Mouse (Mus musculus) MEL (cell line): Measurements from ENCODE around the gene Vstm5. TPM values are rescaled to one million over a fixed set of nuclear protein-coding genes. Genes with fewer than 3 reads are reported as not detected.

Experiments used
- DNase-seq: peaks from one replicate; pipeline ENCODE4 v3.0.0; 2011; ENCODE audit warnings: low read depth, low spot score
- H3K27ac ChIP-seq: 2 replicates; pipeline ENCODE4 v1.5.1; 2012; ENCODE audit warnings: low read depth, mild to moderate bottlenecking, control low read depth, low read length, moderate library complexity; ENCODE audit not compliant: control insufficient read depth
- H3K27me3 ChIP-seq, 2 experiments: fragments of 150-350 bp in 1 of 2; sonication (generic) in 1 of 2; 2 replicates each; pipeline ENCODE4 v1.6.1; 2012; ENCODE audit warnings: low read length in 2 of 2, mild to moderate bottlenecking in 2 of 2, improper control_type of control experiment in 1 of 2, moderate library complexity in 1 of 2; ENCODE audit not compliant: insufficient read depth in 2 of 2, control insufficient read depth in 1 of 2
- H3K36me3 ChIP-seq, 2 experiments: 2 replicates each; pipeline ENCODE4 v1.6.1; 2012 to 2014; ENCODE audit warnings: low read length in 2 of 2, improper control_type of control experiment in 1 of 2, inconsistent platforms in 1 of 2, mild to moderate bottlenecking in 1 of 2; ENCODE audit not compliant: insufficient read depth in 2 of 2, control insufficient read depth in 1 of 2
- H3K4me1 ChIP-seq, 2 experiments: fragments of 150-350 bp in 1 of 2; sonication (generic) in 1 of 2; 2 replicates each; pipeline ENCODE4 v1.6.1; 2012; ENCODE audit warnings: low read length in 2 of 2, improper control_type of control experiment in 1 of 2, mild to moderate bottlenecking in 1 of 2; ENCODE audit not compliant: insufficient read depth in 2 of 2, control insufficient read depth in 1 of 2
- H3K4me3 ChIP-seq, 2 experiments: fragments of 150-350 bp in 1 of 2; sonication (generic) in 1 of 2; 2 replicates each; pipeline ENCODE4 v1.5.1; 2012; ENCODE audit warnings: low read depth in 2 of 2, low read length in 2 of 2, mild to moderate bottlenecking in 2 of 2, moderate library complexity in 2 of 2, control low read depth in 1 of 2, improper control_type of control experiment in 1 of 2; ENCODE audit not compliant: control insufficient read depth in 1 of 2, insufficient read depth in 1 of 2
- H3K79me2 ChIP-seq: 2 replicates; pipeline ENCODE4 v1.6.1; 2012; ENCODE audit warnings: mild to moderate bottlenecking, low read length, moderate library complexity; ENCODE audit not compliant: control insufficient read depth, poor library complexity, insufficient read depth
- H3K9ac ChIP-seq: 2 replicates; pipeline ENCODE4 v1.6.1; 2012; ENCODE audit warnings: low read depth, mild to moderate bottlenecking, control low read depth, low read length, moderate library complexity; ENCODE audit not compliant: control insufficient read depth, poor library complexity, severe bottlenecking
- H3K9me3 ChIP-seq: fragments of 150-350 bp; sonication (generic); replicated peaks from 2 replicates; pipeline ENCODE4 v1.6.1; 2012; ENCODE audit warnings: mild to moderate bottlenecking, low read length, improper control_type of control experiment, moderate library complexity; ENCODE audit not compliant: insufficient read depth
- CTCF ChIP-seq, 3 experiments: IDR thresholded peaks in 2 of 3; conservative IDR thresholded peaks in 1 of 3; 2 replicates each; pipeline ENCODE4 v1.5.1; 2011 to 2012; ENCODE audit warnings: low read length in 3 of 3, low read depth in 2 of 3, mild to moderate bottlenecking in 2 of 3, improper control_type of control experiment in 1 of 3, inconsistent platforms in 1 of 3, mixed read lengths in 1 of 3, moderate library complexity in 1 of 3; ENCODE audit not compliant: control insufficient read depth in 1 of 3, insufficient read depth in 1 of 3, poor library complexity in 1 of 3, severe bottlenecking in 1 of 3
- EP300 ChIP-seq, 2 experiments: IDR thresholded peaks; 2 replicates each; pipeline ENCODE4 v1.6.1; 2011; ENCODE audit warnings: improper control_type of control experiment in 2 of 2, low read length in 2 of 2, low read depth in 1 of 2, mild to moderate bottlenecking in 1 of 2
- KAT2A ChIP-seq: conservative IDR thresholded peaks from 2 replicates; pipeline ENCODE4 v1.6.1; 2012; ENCODE audit warnings: low read depth, low read length, improper control_type of control experiment, inconsistent platforms
- MAX ChIP-seq: IDR thresholded peaks from 2 replicates; pipeline ENCODE4 v1.6.1; 2011; ENCODE audit warnings: low read length, improper control_type of control experiment
- MXI1 ChIP-seq: IDR thresholded peaks from 2 replicates; pipeline ENCODE4 v1.6.1; 2011; ENCODE audit warnings: mild to moderate bottlenecking, low read depth, low read length, improper control_type of control experiment
- MYC ChIP-seq: IDR thresholded peaks from 2 replicates; pipeline ENCODE4 v1.6.1; 2011; ENCODE audit warnings: low read depth, mild to moderate bottlenecking, low read length, improper control_type of control experiment, moderate library complexity
- NELFE ChIP-seq: IDR thresholded peaks from 2 replicates; pipeline ENCODE4 v1.6.1; 2011; ENCODE audit warnings: low read depth, low read length, improper control_type of control experiment
- NRF1 ChIP-seq: IDR thresholded peaks from 2 replicates; pipeline ENCODE4 v1.6.1; 2014; ENCODE audit warnings: low read depth, mild to moderate bottlenecking, inconsistent platforms, low read length, improper control_type of control experiment, moderate library complexity; ENCODE audit not compliant: poor library complexity, insufficient read depth, severe bottlenecking
- POLR2AphosphoS5 ChIP-seq: IDR thresholded peaks from 2 replicates; pipeline ENCODE4 v1.6.1; 2012; ENCODE audit warnings: low read depth, borderline replicate concordance, mild to moderate bottlenecking, inconsistent platforms, low read length, moderate library complexity, mixed read lengths
- RAD21 ChIP-seq: IDR thresholded peaks from 2 replicates; pipeline ENCODE4 v1.6.1; 2011; ENCODE audit warnings: mild to moderate bottlenecking, low read depth, low read length, improper control_type of control experiment
- SMC3 ChIP-seq: IDR thresholded peaks from 2 replicates; pipeline ENCODE4 v1.6.1; 2011; ENCODE audit warnings: low read depth, low read length, improper control_type of control experiment
- TBP ChIP-seq: IDR thresholded peaks from 2 replicates; pipeline ENCODE4 v1.8.0; 2011; ENCODE audit warnings: low read depth, low read length, improper control_type of control experiment
- TCF12 ChIP-seq: IDR thresholded peaks from 2 replicates; pipeline ENCODE4 v1.6.1; 2014; ENCODE audit warnings: low read depth, mild to moderate bottlenecking, inconsistent platforms, low read length, improper control_type of control experiment, moderate library complexity
- UBTF ChIP-seq: IDR thresholded peaks from 2 replicates; pipeline ENCODE4 v1.6.1; 2012; ENCODE audit warnings: low read depth, mild to moderate bottlenecking, inconsistent platforms, low read length, improper control_type of control experiment, moderate library complexity, borderline replicate concordance; ENCODE audit not compliant: insufficient read depth
- USF2 ChIP-seq, 2 experiments: IDR thresholded peaks; 2 replicates each; pipeline ENCODE4 v1.6.1; 2011 to 2012; ENCODE audit warnings: improper control_type of control experiment in 2 of 2, low read length in 2 of 2, borderline replicate concordance in 1 of 2, inconsistent platforms in 1 of 2, low read depth in 1 of 2, mild to moderate bottlenecking in 1 of 2; ENCODE audit not compliant: insufficient read depth in 1 of 2
- ZC3H11A ChIP-seq: IDR thresholded peaks from 2 replicates; pipeline ENCODE4 v1.6.1; 2012; ENCODE audit warnings: low read depth, mild to moderate bottlenecking, inconsistent platforms, low read length, improper control_type of control experiment
- ZKSCAN1 ChIP-seq: IDR thresholded peaks from 2 replicates; pipeline ENCODE4 v1.6.1; 2012; ENCODE audit warnings: low read depth, mild to moderate bottlenecking, inconsistent platforms, low read length, improper control_type of control experiment, moderate library complexity
- ZMIZ1 ChIP-seq: IDR thresholded peaks from 2 replicates; pipeline ENCODE4 v1.6.1; 2012; ENCODE audit warnings: low read depth, mild to moderate bottlenecking, inconsistent platforms, low read length, improper control_type of control experiment, moderate library complexity
- ZNF384 ChIP-seq: IDR thresholded peaks from 2 replicates; pipeline ENCODE4 v1.6.1; 2012; ENCODE audit warnings: low read depth, mild to moderate bottlenecking, inconsistent platforms, low read length, improper control_type of control experiment
- polyA plus RNA-seq, 2 experiments: library from polyadenylated mRNA; stranded (reverse) in 1 of 2; unstranded in 1 of 2; fragments of >175 nt in 1 of 2; fragments of >200 nt in 1 of 2; gene quantifications; 2 replicates each; pipeline versions ENCODE4 v1.2.1 to v1.2.4; 2012; ENCODE audit warnings: low replicate concordance in 2 of 2, low read depth in 1 of 2; ENCODE audit not compliant: insufficient read length in 2 of 2, insufficient read depth in 1 of 2, missing spikeins in 1 of 2
- total RNA-seq: library from RNA; depleted of rRNA; stranded (reverse); fragments of 300-350 nt; gene quantifications from 2 replicates; pipeline ENCODE4 v1.2.3, GENCODE M21; 2012

Gene Vstm5
- total and polyA plus RNA-seq, 3 experiments, result 23.5 to 27.0 TPM; not detected in 1

DNA sequence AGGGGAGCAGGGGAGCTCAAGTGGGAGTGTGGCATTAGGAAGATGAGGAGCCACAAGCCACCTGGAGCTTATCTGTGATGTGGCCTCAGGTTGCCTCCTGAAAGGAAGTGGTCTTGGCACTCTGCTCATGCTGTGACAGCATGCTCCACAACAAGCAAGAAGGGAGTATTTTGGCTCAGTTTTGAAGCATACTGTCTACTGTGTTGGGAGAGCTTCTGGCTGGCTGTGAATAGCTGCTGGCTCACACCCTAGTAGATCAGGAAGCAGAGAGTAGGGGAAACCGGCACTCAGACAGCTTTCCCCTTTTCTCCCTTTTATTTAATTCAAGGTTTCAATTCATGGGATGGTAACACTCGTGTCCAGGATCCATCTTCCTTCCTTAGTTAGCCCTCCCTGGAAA is 29.5 kb upstream of the Vstm5 start:
- no peak for TF ChIP-seq USF2 (IDR thresholded peaks at IDR 0.05; ENCODE audit: borderline replicate concordance in 1 of 2, insufficient read depth in 1 of 2, low read depth in 1 of 2, low read length in 2 of 2)
- no peak for TF ChIP-seq RAD21
- no peak for TF ChIP-seq TCF12
- TF ChIP-seq ZNF384, result no peak
- no peak; a peak in 1 of 4 replicates for TF ChIP-seq EP300 (IDR thresholded peaks at IDR 0.05; ENCODE audit: low read depth in 1 of 2, low read length in 2 of 2)
- no peak for TF ChIP-seq ZMIZ1
- no peak for TF ChIP-seq ZKSCAN1
- no peak for TF ChIP-seq ZC3H11A
- no peak for TF ChIP-seq UBTF
- TF ChIP-seq KAT2A, result no peak
- TF ChIP-seq TBP, result no peak
- TF ChIP-seq NELFE, result no peak
- TF ChIP-seq NRF1, result no peak
- TF ChIP-seq MYC, result no peak
- TF ChIP-seq MAX, result no peak; the same call in 1 of the 2 replicates
- TF ChIP-seq POLR2AphosphoS5, result no peak
- TF ChIP-seq, all 39 proteins: peak for 0
- Histone ChIP-seq H3K4me1 (peaks cover 2 to 8% of the 10 kb centered on the region in 2 experiments; a peak in 3 of 4 replicates), H3K27me3 (peaks cover 4 to 16% of the 10 kb centered on the region in 2 experiments), H3K4me3 (no peak overlapping the region), H3K27ac (no peak overlapping the region), H3K36me3 (peaks cover 0 to 4% of the 10 kb centered on the region in 2 experiments; a peak in 1 of 4 replicates), H3K9ac (no peak overlapping the region), H3K9me3 (no peaks in the 10 kb centered on the region), H3K79me2 (no peaks in the 10 kb centered on the region)
- DNase-seq, result no peak

DNA sequence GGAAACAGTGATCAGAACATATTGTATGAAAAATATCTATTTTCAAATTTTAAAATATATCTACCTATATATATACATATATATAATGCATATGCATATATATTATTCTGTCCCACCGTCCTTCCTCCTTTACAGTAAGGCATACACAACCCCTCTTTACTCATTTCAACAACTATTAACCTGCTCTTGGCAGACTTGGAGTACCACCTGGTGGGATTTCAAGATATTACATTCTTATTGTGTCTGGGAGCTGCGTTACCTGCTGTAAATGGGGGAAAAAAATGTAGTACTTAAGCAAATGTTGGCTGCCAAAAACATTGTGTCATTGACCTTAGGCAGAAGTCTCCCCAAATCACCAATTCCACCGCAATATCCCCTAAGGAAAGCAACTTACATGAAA is 27.0 kb upstream of the Vstm5 start:
- TF ChIP-seq SMC3 (peak; percentile 40), NRF1 (no peak), RAD21 (peak; percentile 56), MXI1 (no peak), CTCF (IDR thresholded peaks at IDR 0.05 in 2 of 3, conservative IDR thresholded peaks at IDR 0.05 in 1 of 3; ENCODE audit: control insufficient read depth in 1 of 3, insufficient read depth in 1 of 3, low read depth in 2 of 3, low read length in 3 of 3, poor library complexity in 1 of 3, severe bottlenecking in 1 of 3) (peak in 1 of 3 experiments; percentile 44; a peak in 2 of 6 replicates), ZNF384 (no peak)
- Histone ChIP-seq H3K27ac (no peak overlapping the region), H3K79me2 (no peaks in the 10 kb centered on the region), H3K36me3 (peaks cover 0 to 4% of the 10 kb centered on the region in 2 experiments; a peak in 1 of 4 replicates), H3K27me3 (peaks cover 4 to 13% of the 10 kb centered on the region in 2 experiments), H3K9me3 (no peaks in the 10 kb centered on the region), H3K4me3 (no peak overlapping the region), H3K9ac (no peak overlapping the region), H3K4me1 (peaks cover 2 to 8% of the 10 kb centered on the region in 2 experiments; a peak in 3 of 4 replicates)
- no peak for DNase-seq
